Mouse (Mus musculus): Measurements from ENCODE around the gene Klrb1b.
A peak's percentile ranks its signal among the peaks of the same experiment; 100 is the strongest.
"Not testable (repeated sequence)": the region's sequence is repeated elsewhere in the genome, so short reads cannot be mapped to it uniquely, and the experiment has no call there.

The Klrb1b gene

DNA sequence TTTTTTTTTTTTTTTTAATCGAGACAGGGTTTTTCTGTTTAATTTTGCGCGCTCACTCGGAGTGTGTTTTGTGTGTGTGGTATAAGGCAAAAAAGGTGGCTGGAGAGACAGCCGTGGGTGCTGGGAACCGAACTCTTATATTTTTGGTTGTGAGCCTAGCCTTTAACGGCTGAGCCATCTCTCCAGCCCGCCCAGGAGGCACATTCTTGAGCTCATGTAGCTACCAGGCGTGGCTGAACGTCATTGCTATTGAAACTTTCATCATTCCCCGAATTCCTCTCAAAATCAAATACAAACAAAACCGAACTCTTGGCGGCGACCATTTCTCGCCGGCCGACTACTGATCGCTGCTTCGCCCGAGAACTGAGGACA, 27.4 kb downstream of the Klrb1b start:
- DNase-seq, result peak; percentile 51

DNA sequence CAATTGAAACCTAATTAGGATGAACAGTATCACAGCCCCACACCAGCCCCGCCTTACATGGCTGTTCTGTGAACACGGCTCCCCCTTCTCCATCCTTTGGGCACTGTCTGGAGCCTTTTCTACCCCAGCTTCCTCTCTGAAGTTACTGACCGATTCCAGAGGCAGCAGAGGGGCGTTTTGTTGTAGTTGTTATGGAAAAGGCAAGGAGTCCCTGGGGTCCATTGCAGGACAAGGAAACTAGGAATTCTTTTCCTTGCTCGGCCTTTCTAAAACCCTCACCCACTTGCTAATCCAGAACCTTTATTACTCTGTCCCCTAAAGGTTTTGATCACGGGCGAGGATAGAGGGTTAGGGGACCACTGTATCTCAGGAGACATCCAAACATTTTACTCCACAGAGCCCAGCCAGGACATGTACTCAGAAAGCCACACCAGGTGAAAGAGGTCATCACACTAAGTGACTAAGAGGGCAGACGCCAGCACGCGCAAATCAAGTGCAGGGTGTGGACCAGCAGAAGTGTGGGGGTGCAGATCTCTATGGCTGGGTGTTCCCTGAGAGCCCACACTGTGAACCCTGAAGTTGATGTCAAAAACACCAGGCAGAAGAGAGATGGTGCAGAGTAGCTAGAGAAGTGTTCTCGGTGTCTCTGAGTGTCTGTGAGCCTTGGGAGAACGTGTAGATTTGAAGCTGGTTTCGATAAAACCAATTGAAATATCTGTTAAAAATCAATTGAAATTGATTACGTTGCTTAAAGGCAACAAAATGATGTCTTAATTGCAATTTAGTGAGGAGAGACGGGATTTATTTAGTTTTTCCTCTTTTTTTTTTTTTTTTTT, 28.0 kb downstream of the Klrb1b start:
- DNase-seq, result no peak

DNA sequence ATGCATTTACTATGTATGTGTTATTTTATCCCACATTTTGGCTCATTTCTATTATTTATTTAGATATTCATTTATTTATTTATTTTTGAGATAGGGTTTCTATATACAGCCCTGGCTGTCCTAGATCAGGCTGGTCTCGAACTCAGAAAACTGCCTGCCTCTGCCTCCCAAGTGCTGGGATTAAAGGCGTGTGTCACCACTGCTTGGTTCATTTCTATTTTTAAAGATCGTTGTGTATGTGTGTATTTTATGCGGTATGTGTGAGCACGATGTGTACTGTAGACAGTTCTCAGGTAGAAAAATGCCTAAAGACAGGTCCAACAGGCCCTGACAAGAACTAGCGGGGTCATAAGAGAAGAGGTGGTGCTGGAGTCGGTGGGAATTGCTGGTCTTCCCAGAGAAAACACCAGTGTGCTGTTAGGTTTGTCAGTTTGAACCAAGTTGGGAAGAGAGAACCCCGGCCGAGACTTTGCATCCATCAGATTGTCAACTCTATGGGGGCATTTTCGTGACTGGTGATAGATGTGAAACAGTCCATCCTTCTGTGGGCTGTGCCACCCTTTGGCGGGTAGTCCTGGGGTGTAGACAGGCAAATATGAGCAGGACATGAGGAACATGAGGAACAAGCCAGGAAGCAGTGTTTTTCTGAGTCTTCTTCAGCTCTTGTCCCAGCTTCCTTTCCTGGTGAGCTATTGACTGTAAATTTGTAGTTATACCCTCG, 28.8 kb downstream of the Klrb1b start:
- DNase-seq, result no peak

DNA sequence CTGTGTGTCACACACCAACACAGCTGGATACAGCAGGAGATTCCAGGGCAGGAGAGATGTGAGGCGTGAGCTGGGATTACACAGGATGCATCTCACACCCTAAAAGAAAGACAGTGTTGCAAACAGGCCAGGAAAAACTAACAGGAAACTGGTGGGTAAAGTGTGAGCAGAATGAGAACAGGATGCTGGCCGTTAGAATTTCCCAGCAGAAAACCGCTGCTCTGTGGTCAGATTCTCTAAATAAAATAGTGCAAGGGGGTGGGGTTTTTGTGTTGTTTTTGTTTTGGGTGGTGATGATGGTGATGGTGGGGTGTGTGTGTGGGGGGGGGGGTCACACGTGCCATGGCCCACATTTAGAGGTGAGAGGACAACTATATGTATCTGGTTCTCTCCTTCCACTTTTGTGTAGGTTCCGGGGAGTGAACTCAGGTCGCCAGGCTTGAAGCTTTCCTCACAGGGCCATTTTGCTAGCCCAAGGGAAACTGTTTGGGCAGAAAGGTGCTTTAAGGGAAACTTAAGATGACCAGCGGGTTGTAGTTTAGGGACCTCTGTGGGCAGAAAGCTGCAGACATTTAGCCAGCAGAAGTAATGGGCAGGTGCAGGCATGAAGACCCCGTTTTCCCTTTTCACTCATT, 29.7 kb downstream of the Klrb1b start:
- no peak for DNase-seq

DNA sequence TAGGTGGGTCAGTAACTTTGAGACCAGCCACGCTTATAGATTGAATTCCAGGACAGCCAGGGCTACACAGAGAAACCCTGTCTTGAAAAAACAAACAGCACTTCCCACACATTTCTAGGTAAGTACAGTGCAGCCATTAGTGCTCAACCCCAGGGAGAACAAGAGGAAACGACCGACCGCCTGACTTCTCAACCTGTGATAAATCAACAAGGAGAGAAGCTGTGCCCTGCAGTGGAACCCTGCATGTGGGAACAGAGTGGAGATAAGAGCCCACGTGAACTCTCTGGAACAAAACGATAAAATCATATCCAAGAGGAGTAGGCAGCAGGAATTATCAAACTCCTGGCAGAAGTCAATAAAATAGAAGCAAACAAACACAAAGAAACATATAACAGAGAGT, 32.4 kb downstream of the Klrb1b start:
- no peak for DNase-seq

GRCm38 (mm10) chr6:128790491-128790994, 35.6 kb downstream of the Klrb1b start:
- not testable (repeated sequence) for DNase-seq

GRCm38 (mm10) chr6:128789115-128789514, 37.0 kb downstream of the Klrb1b start, which contains the start of gene Klrb1c:
Gene Klrb1c (minus strand): TSS chr6:128789215.
- DNase-seq, result no peak

DNA sequence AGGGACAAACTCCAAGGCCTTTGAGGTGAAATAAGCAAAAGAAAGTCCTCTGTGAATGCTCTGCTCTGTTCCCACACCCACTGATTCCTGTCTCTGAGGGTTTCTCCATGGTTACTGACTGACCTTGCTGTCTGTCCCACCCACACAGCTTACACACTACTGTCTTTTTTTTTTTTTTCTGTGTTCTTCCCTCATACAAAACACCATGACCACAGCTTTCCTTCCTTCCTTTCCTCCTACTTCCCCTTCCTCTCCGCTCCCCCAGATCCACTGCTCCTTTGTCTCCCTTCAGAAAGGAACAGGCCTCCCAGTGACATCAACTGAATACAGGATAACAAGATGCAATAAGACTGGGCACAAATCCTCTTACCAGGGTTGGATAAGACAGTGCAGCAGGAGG, 37.6 kb downstream of the Klrb1b start:
- DNase-seq, result no peak

GRCm38 (mm10) chr6:128786396-128786795, 39.7 kb downstream of the Klrb1b start:
- DNase-seq, result not testable (repeated sequence)

- DNase-seq, result no peak
These were observed 56.5 kb downstream of the Klrb1b start for GRCm38 (mm10) chr6:128769481-128770253.

- DNase-seq, result no peak
These were observed 58.1 kb downstream of the Klrb1b start for GRCm38 (mm10) chr6:128768047-128768446.

GRCm38 (mm10) chr6:128766486-128767254, 59.5 kb downstream of the Klrb1b start:
- peak; percentile 30 for DNase-seq

DNA sequence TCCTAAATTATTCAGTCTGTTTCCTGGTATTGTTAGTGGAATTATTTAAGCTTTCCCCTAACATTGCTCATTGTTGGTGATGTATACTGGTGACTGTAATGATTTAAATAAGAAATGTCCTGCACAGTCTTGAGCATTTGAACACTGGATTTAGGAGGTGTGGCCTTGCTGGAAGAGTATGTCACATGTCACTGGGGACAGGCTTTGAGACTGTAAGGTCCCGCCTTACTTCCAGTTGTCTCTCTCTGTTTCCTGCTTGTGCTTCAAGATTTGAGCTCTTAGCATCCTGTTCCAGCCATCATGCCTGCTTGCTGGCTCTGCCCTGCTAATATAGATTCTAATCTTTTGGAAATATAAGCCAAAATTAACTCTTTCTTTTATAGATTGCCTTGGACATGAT, 60.9 kb downstream of the Klrb1b start:
- DNase-seq, result no peak

DNA sequence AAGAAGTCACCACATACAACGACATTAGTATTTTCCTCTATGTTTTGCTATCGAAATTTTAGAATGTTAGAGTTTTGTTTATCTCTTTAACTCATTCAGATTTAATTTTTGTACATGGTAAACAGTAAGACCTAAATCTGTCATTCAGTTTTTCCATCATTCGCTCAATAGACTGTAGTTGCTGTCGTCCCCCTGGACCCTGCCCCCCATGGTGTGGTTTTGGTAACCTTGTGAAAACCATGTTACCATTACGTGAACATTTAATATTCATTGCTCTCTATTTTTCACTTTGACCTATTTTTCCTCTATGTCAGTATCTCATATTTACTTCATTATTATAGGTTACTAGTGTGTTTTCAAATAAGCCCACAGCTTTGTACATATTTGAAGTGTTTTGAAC, 61.5 kb downstream of the Klrb1b start:
- DNase-seq, result no peak

GRCm38 (mm10) chr6:128763736-128764523, 62.2 kb downstream of the Klrb1b start:
- peak; percentile 89 for DNase-seq

All from right cerebral cortex, postnatal 14 days (tissue).